Mouse (Mus musculus) liver, embryonic 14.5 days (tissue): Measurements from ENCODE around the gene Furin.

Source experiments
- CTCF ChIP-seq: IDR thresholded peaks from 2 replicates; pipeline ENCODE4 v1.5.1; 2016; ENCODE audit warnings: antibody characterized with exemption, low read depth, control low read depth
- EP300 ChIP-seq: IDR thresholded peaks from 2 replicates; pipeline ENCODE4 v1.6.1; 2016; ENCODE audit warnings: antibody characterized with exemption, low read depth

DNA sequence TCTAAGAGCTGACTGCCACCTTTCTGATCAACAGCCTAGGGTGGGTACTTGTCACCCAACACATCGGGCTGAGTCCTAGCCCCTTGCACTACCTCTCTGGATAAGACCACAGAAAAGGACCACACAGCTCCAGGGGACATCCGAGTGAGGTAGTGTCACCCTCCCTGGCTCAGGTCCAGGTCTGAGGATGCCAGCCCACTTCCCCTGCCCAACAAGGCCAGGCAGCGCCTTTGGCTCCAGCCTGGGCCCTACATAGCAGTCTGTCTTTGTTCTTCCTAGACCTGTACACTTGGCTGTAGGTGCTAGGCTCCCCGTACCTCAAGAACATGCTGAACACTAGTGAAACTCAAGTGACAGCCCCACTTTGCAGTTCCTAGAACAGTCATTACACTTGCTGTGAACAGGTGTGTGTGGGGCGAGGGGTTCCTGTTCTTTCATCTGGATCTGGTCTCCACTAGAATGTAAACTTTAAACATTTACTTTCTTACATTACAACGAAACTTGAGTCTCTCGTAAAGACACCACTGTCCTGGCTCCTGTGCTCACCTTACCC lies 9.1 kb upstream of the Furin start:
- no peak for TF ChIP-seq CTCF
- no peak for TF ChIP-seq EP300
